ENCODE assay signal across 18 mouse cellular contexts in the genomic region with DNA sequence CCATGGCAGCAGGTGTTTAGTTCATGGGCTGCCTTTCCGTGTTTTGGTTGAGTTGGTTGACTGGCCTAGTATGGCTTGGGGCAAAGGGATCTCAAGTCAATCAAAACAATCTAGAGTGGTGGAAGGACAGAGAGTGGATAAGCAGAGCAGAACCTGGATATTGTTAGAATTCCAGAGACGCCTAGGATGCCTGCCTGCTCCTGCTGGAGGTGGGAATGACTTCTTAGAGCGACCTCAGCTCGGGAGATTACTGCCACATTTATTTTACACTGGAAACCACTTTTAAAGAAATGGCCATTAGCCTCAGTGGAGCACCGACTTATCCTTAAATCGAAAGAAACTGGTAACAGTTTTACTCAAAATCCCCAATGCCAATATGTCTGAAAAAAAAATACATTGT.
DNase-seq lines count a peak whose midpoint lies in the region; ATAC-seq and TF ChIP-seq lines count a peak whose summit lies in the region.
"Had no signal": no experiment of that assay in that cellular context is flagged by ENCODE, and none has a peak within 500 bp of the region (broad histone marks: within the 10 kb centered on the region; RNA-seq: fewer than 3 reads in every experiment).

No protein-coding gene starts in this region.

- no peak for TF ChIP-seq POLR2A in lung, adult 2 months (IDR thresholded peaks at IDR 0.05; ENCODE audit: borderline replicate concordance, extremely low read depth, low read depth, low read length)

- peak overlapping the region; percentile 32; the same call in 1 of the 2 replicates for H3K27ac ChIP-seq in neural tube, embryonic 12.5 days
- peak overlapping the region; percentile 92 for H3K27ac ChIP-seq in forebrain, embryonic 15.5 days (replicated peaks)
- 0 out of 2 replicates have a peak overlapping the region, but pooled peaks have one; percentile 23 for H3K27ac ChIP-seq in hindbrain, postnatal 0 days
- no peak overlapping the region for H3K27ac ChIP-seq in neural tube, embryonic 14.5 days (ENCODE audit: low read depth, low read length)
- H3K27ac ChIP-seq: embryonic facial prominence, embryonic 15.5 days; heart, embryonic 15.5 days; limb, embryonic 10.5 days; lung, embryonic 15.5 days; macrophage; stomach, embryonic 15.5 days had no signal

- no peak for DNase-seq in neural tube, embryonic 10.5 days (ENCODE audit: extremely low spot score, low spot score)
- no peak for DNase-seq in hindbrain, postnatal 0 days (ENCODE audit: low spot score)
- DNase-seq in gastrocnemius, adult 18-20 months (ENCODE audit: low spot score), result no peak
- no peak for DNase-seq in urinary bladder, adult 18-20 months (ENCODE audit: low spot score in 2 of 2)
- no peak for DNase-seq in lung, adult 2 months
- DNase-seq: adrenal gland, postnatal 25 days; cerebellum, adult 8-10 months had no signal

- H3K9ac ChIP-seq in neural tube, embryonic 12.5 days, result no peak overlapping the region
- peak overlapping the region; percentile 10; the same call in 1 of the 2 replicates for H3K9ac ChIP-seq in forebrain, embryonic 15.5 days (replicated peaks)
- no peak overlapping the region for H3K9ac ChIP-seq in hindbrain, postnatal 0 days (replicated peaks; ENCODE audit: low read length)
- H3K9ac ChIP-seq in neural tube, embryonic 14.5 days (replicated peaks; ENCODE audit: low read depth, low read length), result no peak overlapping the region
- H3K9ac ChIP-seq: embryonic facial prominence, embryonic 15.5 days; heart, embryonic 15.5 days; lung, embryonic 15.5 days; stomach, embryonic 15.5 days had no signal

- TF ChIP-seq CTCF in hindbrain, postnatal 0 days (IDR thresholded peaks at IDR 0.05; ENCODE audit: low read depth), result no peak
- TF ChIP-seq CTCF in lung, adult 2 months (IDR thresholded peaks at IDR 0.05; ENCODE audit: insufficient read depth, low read length), result no peak

- no peak overlapping the region for H3K4me2 ChIP-seq in neural tube, embryonic 12.5 days (replicated peaks)
- no peak overlapping the region for H3K4me2 ChIP-seq in forebrain, embryonic 15.5 days (replicated peaks)
- no peak overlapping the region for H3K4me2 ChIP-seq in hindbrain, postnatal 0 days (ENCODE audit: low read depth, low read length)
- H3K4me2 ChIP-seq in neural tube, embryonic 14.5 days (ENCODE audit: low read depth, low read length), result no peak overlapping the region
- H3K4me2 ChIP-seq: embryonic facial prominence, embryonic 15.5 days; heart, embryonic 15.5 days; liver, embryonic 11.5 days; lung, embryonic 15.5 days; stomach, embryonic 15.5 days had no signal

- H3K27me3 ChIP-seq in neural tube, embryonic 12.5 days (replicated peaks), result no peaks in the 10 kb centered on the region
- no peaks in the 10 kb centered on the region for H3K27me3 ChIP-seq in forebrain, embryonic 15.5 days
- H3K27me3 ChIP-seq in hindbrain, postnatal 0 days (ENCODE audit: insufficient read depth, low read length), result no peaks in the 10 kb centered on the region
- H3K27me3 ChIP-seq in neural tube, embryonic 14.5 days (ENCODE audit: control insufficient read depth, insufficient read depth, low read length), result no peaks in the 10 kb centered on the region
- H3K27me3 ChIP-seq: embryonic facial prominence, embryonic 15.5 days; heart, embryonic 15.5 days; lung, embryonic 15.5 days; stomach, embryonic 15.5 days had no signal

- H3K4me3 ChIP-seq in neural tube, embryonic 12.5 days, result no peak overlapping the region
- no peak overlapping the region for H3K4me3 ChIP-seq in forebrain, embryonic 15.5 days
- no peak overlapping the region for H3K4me3 ChIP-seq in hindbrain, postnatal 0 days (ENCODE audit: low read length)
- H3K4me3 ChIP-seq in neural tube, embryonic 14.5 days (ENCODE audit: low read depth, low read length), result no peak overlapping the region
- no peak overlapping the region for H3K4me3 ChIP-seq in lung, adult 2 months (replicated peaks; ENCODE audit: extremely low read depth, low read depth, low read length)
- H3K4me3 ChIP-seq: embryonic facial prominence, embryonic 15.5 days; heart, embryonic 15.5 days; limb, embryonic 10.5 days; lung, embryonic 15.5 days; stomach, embryonic 15.5 days had no signal

- peaks cover 13% of the 10 kb centered on the region for H3K4me1 ChIP-seq in neural tube, embryonic 12.5 days
- peaks cover 13% of the 10 kb centered on the region for H3K4me1 ChIP-seq in forebrain, embryonic 15.5 days
- peaks cover 5% of the 10 kb centered on the region; the same call in 1 of the 2 replicates for H3K4me1 ChIP-seq in hindbrain, postnatal 0 days (ENCODE audit: insufficient read depth, low read length)
- H3K4me1 ChIP-seq in neural tube, embryonic 14.5 days (ENCODE audit: control insufficient read depth, insufficient read depth, low read length), result no peaks in the 10 kb centered on the region; the same call in 1 of the 2 replicates
- H3K4me1 ChIP-seq in lung, adult 2 months (ENCODE audit: control insufficient read depth, insufficient read depth, low read length), result no peaks in the 10 kb centered on the region
- H3K4me1 ChIP-seq: embryonic facial prominence, embryonic 15.5 days; heart, embryonic 15.5 days; limb, embryonic 10.5 days; lung, embryonic 15.5 days; stomach, embryonic 15.5 days had no signal

- no peaks in the 10 kb centered on the region for H3K9me3 ChIP-seq in neural tube, embryonic 12.5 days
- no peaks in the 10 kb centered on the region for H3K9me3 ChIP-seq in forebrain, embryonic 15.5 days
- H3K9me3 ChIP-seq in hindbrain, postnatal 0 days (ENCODE audit: low read length), result no peaks in the 10 kb centered on the region
- H3K9me3 ChIP-seq in neural tube, embryonic 14.5 days (ENCODE audit: control insufficient read depth, low read length), result no peaks in the 10 kb centered on the region
- H3K9me3 ChIP-seq: embryonic facial prominence, embryonic 15.5 days; heart, embryonic 15.5 days; limb, embryonic 10.5 days; lung, embryonic 15.5 days; stomach, embryonic 15.5 days had no signal

- H3K36me3 ChIP-seq in neural tube, embryonic 12.5 days, result no peaks in the 10 kb centered on the region
- no peaks in the 10 kb centered on the region for H3K36me3 ChIP-seq in forebrain, embryonic 15.5 days
- no peaks in the 10 kb centered on the region for H3K36me3 ChIP-seq in hindbrain, postnatal 0 days (ENCODE audit: insufficient read depth, low read length)
- no peaks in the 10 kb centered on the region for H3K36me3 ChIP-seq in neural tube, embryonic 14.5 days (ENCODE audit: control insufficient read depth, insufficient read depth, low read length)
- H3K36me3 ChIP-seq: embryonic facial prominence, embryonic 15.5 days; heart, embryonic 15.5 days; limb, embryonic 10.5 days; lung, embryonic 15.5 days; stomach, embryonic 15.5 days had no signal

- 54% methylated on average over 6 of the region's 6 CpGs for WGBS in neural tube, embryonic 12.5 days
- WGBS in forebrain, embryonic 15.5 days, result 45% methylated on average over 6 of the region's 6 CpGs
- 41% methylated on average over 6 of the region's 6 CpGs for WGBS in hindbrain, postnatal 0 days
- 45% methylated on average over 6 of the region's 6 CpGs for WGBS in neural tube, embryonic 14.5 days
- 77% methylated on average over 6 of the region's 6 CpGs for WGBS in lung, adult 2 months

- ATAC-seq in neural tube, embryonic 12.5 days (ENCODE audit: low FRiP score, low read depth), result 0 out of 2 replicates have a peak, but pooled peaks have one; percentile 18
- no peak for ATAC-seq in forebrain, embryonic 15.5 days (replicated peaks)
- no peak for ATAC-seq in hindbrain, postnatal 0 days
- ATAC-seq in neural tube, embryonic 14.5 days (ENCODE audit: low read depth), result 0 out of 2 replicates have a peak, but pooled peaks have one; percentile 4
- ATAC-seq: activated CD4-positive, CD25-positive, alpha-beta regulatory T cell, adult 4 months had no signal

Comparison
In these comparisons a context has a peak if more than half of its experiments do, and no peak if none do; other contexts are left out.
1. ATAC-seq: peak in neural tube, embryonic 12.5 days (single experiment) and neural tube, embryonic 14.5 days (single experiment); none in forebrain, embryonic 15.5 days (single experiment) and hindbrain, postnatal 0 days (single experiment).